Mouse (Mus musculus) left cerebral cortex, postnatal 36 days (tissue): ENCODE measurements around the gene Arpp21. TPM values are rescaled to one million over a fixed set of nuclear protein-coding genes. Genes with fewer than 3 reads are reported as not detected.
A peak's percentile ranks its signal among the peaks of the same experiment; 100 is the strongest.

Experiments used
- DNase-seq, 2 experiments: peaks; one replicate each; pipeline ENCODE4 v3.0.0; 2021 to 2022; ENCODE audit warnings: low spot score in 2 of 2, mixed read lengths in 1 of 2
- intact Hi-C: fragments of 180-260 bp; cut with DNase I; formaldehyde crosslinking; loops from one replicate; pipeline ENCODE4 v1.15.1; 2025
- total RNA-seq, 2 experiments: library from RNA; stranded (reverse); gene quantifications; 2 replicates each; pipeline ENCODE4 v1.2.3; 2021

The Arpp21 gene
- total RNA-seq, 2 experiments from 2014 or later: 699 to 858 TPM

DNA sequence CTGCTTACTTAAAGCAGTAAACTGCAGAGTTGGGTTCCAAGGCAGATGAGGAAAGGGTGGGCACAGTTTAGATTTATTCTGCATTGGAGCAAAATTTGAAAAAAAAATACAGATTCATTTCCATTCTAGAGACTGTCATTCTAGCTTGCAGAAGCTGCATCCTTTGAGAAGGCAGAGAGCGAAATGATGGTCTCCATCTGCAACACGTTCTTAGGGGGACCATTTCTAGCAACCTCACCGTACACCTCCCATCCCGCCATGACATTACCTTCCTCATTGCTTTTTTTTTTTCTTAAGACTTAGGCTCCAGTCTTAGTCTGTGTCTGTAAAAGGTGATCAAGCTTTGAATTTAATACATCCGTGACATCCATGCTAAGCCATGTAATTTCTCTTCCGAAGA is 2.4 kb downstream of the Arpp21 start:
- no peak for DNase-seq
- intact Hi-C loops: loop anchor here (5.0 to 10.0 kb wide), 4 partner anchors 46 to 1414 kb away; no protein-coding TSS in a partner anchor

DNA sequence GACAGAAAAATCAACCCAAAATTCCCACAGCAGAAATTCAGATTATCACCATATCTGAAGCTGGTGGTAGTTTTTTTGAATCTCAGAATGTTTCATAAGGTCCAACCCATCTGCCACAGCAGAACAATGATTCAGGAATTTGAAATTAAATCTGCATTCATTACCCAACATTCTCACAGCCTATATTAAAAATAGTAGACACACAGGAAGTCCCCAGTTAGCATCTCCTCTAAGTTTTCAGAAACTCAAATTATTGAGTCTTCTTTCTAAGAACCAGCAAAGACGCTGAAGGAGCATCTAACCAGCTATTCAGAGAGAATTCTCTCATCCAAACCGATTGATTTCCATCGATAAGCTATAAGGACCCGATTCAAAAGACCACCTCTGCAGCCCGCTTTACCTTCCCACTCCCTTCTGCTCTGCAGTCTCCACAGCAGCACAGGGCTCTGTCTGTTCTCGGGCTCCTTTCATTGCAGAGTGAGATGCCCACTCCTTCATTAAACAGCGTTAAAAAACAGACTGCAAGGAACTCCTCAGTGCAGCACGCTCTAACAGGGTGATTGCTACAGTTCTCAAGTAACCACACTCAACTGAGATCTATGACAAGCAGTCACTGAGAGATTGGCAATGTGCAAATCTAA is 3.7 kb downstream of the Arpp21 start:
- no peak for DNase-seq
- intact Hi-C loops: loop anchor here (5.0 to 10.0 kb wide), 4 partner anchors 45 to 1415 kb away; no protein-coding TSS in a partner anchor

DNA sequence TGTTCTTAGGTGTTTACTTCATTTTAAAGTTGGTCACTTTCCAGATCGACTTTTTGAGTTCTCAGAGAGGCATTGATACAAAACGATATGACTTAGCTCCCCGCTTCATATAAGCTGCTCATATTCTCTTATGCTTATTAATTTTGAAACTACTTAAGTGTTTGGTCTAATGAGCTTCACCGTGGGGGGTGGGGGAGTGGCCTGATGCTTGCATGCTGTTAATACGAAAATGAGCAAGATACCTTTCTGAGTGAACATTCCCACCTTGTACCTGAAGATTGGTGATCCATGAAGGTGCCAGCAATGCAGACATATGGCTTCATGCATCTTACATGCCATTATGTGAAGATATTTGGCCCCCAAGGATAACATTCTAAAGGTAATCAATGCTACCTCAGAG is 4.4 kb downstream of the Arpp21 start:
- intact Hi-C loops: loop anchor here (5.0 to 10.0 kb wide), 4 partner anchors 44 to 1416 kb away; no protein-coding TSS in a partner anchor
- DNase-seq: no peak

DNA sequence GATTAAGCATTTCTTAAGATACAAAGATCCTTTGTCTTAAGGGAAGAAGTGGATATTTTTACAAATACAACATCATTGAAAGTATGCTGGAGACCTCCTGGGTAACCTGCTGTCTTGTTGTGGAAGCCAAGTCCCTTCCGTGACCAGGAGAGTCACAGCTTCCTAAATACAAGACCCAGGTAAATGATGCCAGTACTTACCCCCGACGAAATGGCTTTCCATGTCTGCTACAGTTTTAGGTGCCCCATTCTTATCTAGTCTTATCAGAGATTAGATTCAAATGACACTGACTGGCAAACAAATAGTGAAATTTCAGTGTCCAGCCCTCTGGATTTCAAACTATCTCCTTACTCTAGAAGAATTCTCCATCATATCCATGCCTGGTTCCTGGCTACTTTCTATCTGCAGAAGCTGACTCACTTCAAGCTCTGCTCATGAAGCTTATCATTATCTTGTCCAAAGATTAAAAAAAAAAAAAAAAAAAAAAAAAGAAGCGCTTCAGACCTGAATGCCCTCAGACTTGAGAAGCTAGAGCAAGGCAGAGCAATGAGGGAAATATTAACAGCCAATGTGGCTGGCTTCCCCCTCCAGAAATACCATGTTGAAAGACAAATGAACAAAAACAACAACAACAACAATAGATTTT is 4.9 kb downstream of the Arpp21 start:
- intact Hi-C loops: loop anchor here (5.0 to 10.0 kb wide), 4 partner anchors 44 to 1416 kb away; no protein-coding TSS in a partner anchor
- DNase-seq: no peak

DNA sequence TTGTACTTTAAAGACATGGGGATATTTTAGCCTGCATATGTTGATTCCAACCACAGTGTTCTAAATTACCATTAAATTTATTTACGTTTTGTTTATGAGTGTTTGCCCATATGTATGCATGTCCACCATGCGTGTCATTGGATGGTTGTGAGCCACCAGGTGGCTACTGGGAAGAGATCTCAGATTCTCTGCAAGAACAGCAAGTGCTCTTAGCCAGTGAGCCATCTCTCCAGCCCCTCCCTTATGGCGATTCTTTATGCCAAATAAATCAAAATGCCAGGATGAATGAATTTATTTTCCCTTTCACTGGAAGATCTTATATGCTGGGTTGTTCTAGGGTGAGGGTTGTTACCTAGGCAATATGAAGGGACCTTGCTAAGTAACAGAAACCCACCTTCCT is 7.3 kb downstream of the Arpp21 start:
- DNase-seq: no peak
- intact Hi-C loops: no loop called here

DNA sequence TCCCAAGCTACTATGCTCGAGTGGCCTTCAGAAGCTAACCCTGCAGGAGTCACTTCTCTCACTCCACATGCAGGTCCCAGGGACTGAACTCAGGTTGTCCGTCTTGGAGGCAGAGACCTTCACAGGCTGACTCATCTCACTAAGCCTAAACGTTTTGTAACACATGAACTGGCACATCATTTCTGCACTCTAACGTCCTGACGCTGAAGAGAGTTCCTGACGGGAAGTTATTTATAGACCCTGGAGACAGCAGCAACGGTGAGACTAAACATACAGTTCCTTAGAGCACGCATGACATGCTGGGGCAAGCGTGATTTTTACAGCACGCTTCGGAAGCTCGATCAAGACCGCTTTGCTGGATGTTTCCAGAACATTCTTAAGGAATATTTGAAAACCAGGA is 8.6 kb downstream of the Arpp21 start:
- intact Hi-C loops: no loop called here

DNA sequence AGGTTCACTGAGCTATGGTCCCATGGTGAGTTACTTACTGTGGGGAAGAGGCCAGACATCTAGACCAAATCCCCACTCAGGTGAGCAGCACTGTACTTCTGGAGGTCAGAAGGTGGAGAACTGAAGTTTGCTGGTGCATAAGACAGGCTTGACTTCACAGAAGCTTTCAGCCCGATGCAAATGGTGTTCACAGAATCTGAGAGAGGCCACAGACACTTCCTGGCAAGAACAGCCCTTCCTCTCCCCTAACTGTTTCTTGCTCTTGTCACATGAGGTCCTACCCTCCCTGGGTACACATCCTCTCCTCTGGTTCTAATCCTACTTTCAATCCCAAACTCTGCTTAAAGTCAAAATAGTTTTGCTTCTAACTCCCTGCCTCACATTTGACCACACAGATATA is 9.2 kb downstream of the Arpp21 start:
- no peak for DNase-seq
- intact Hi-C loops: no loop called here

More for the DNA sequence above, 8.6 kb downstream of the Arpp21 start:
- DNase-seq: no peak

DNA sequence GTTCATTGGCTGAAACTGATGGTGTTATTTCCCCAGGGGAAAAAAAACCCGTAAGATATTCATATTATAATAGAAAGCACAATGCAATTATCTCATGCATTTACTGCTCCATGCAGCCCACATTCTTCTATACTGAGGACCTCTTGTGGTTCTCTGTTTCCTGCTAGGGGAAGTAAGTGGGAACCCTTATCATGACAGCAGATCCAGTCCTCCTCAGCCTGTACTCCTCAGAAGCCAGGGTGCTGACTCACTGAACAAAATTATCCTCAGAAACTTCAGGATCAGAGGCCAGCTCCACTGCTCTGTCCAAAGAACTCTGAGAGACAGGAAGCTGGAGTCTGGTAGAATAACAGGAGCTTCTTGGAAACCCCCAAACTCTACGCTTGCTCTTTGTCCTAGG is 10.7 kb downstream of the Arpp21 start:
- intact Hi-C loops: no loop called here
- no peak for DNase-seq

DNA sequence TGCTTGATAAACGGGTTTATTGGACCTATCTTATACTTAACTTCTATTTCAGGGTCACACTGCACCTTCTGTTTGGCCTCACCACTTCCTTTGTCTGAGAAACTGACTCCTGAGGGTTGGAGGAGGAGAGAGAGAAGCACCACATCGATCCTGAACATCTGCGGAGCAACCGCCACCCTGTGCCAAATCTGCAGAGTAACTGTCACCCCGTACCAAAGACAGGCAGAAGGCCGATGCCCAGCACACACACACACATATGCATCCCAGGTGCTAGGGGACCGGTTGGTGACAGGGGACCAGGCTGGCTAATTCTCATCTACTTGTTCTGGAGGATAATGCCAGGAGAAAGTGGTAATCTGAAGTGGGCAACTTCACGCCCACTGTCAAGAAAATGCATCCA is 16.4 kb downstream of the Arpp21 start:
- DNase-seq: no peak
- intact Hi-C loops: no loop called here

DNA sequence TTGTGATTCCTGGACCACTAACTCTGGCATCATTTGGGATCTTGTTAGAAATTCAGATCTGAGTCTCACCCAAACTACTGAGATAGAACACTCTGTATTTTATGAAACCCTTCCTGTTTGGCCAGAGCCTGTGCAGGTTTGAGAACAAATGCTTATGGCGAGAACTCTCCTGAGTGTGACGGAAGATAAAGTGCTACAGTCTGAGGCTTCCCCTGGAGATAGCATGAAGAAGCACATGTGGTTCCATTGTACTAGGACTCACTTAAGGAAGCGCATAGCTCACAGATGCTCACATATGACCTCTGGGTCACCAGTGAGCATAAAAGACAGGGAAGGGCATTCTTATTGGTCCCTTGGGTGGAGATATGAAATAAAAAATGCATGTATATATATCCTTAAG is 17.5 kb downstream of the Arpp21 start:
- intact Hi-C loops: no loop called here
- DNase-seq: no peak

DNA sequence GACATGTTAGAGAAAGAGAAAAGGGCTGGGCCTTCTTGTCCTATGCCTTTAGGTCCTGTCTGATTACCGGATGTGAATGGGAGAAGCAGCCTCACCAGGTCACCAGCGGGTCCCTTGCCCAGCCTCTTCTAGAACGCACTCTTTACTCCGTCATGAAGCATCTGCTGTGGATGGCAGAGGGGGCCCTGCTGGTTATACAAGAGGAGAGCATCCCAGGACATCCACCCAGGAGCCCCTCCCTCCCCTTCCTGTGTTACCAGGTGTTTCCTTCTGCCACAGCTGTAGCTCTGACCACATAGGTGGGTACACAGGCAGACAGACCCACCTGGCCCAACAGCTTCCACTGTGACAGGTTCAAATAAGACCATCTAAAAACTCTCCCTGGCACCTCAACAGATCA is 18.6 kb downstream of the Arpp21 start:
- no peak for DNase-seq
- intact Hi-C loops: no loop called here

DNA sequence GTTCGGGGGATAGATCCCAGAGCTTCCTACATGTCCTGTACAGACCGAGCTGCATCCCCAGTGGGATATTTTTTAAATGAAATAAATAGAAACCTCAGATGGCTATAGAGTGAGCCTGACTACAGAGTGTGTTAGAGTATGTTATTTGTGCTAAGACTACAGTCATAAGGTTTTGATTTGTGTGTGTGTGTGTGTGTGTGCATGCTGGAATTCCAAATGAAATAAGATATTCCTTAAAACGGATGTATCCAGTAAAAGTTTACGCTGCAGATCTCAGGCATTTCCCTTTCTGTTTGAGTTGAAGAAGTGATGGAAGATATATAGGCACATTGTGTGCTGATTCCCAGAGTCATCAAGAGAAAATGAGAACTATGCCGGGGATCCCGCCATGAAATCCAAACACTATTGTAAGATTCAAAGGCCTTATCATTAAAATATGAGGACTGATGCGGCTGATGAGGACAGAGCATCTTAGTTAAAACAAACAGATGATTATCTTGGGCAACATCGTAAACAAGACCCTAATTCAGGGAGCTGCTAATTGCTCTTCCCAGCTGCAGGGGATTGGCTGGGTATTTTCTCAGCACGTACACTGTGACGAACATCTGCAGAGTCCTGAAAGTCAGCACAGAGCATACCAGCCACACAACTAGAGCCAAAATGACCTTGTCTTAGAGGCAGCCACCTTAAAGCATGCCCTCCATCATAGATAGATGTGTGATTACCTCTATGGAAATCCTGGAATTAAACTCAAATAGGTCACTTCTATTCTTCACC is 20.5 kb downstream of the Arpp21 start:
- DNase-seq: no peak
- intact Hi-C loops: no loop called here

DNA sequence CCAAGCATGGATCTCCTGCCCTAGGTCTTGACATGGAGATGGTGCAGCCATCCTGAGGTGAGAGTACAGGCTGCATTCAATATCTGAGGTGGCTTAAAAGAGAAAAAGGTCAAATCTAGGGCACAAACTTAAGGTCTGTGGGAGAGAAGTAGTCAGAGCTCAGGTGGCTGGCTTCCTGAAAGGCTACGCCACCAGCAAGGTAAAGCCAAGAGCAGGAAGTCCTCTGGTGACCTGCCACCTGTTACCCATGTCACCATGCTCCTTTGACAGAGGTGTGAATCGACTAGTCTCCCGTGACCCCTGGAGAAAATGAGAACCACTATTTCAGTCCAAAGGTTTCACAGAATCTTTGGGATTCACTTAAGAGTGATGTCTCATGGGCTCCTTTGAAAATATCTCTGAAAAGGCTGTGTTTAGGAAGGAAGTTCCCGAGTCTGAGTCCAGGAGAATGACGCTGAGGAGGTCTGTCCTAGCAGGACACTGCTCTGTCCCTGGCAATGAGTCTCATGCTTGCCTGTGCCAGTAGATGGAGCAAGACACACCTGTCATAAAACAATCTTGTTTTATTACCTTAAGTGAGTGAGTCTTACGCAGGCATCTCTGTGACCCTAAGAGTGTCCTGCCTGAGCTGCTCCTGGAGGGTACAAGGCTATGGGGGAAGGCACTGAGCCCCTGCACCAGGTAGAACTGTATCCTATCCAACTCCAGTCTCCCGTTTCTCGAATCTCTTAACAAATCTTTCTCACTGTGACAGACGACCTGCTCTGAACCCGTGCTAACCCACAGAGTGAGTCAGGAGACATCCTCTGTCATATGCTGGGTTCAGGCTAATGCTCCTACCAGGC is 22.1 kb downstream of the Arpp21 start:
- DNase-seq: no peak

DNA sequence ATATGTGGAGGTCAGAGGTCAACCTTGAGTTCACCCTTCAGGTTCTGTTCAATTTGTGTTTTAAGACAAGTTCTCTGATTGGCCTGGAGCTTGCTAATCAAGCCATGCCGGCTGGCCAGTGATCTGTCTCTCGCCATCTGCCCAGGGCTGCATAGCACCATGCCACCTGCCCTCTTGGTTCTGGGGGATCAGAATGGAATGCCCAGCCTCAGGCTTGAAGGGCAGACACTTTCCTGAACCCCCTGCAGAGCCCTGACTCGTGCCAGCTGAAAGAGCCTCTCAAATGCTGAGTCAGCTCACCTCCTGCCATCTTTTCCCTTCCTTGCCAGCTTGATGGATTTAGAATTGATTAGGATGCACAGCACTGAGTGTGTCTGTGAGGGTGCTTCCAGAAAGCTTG is 25.9 kb downstream of the Arpp21 start:
- intact Hi-C loops: no loop called here
- DNase-seq: no peak

More for the DNA sequence above, 22.1 kb downstream of the Arpp21 start:
- intact Hi-C loops: no loop called here

DNA sequence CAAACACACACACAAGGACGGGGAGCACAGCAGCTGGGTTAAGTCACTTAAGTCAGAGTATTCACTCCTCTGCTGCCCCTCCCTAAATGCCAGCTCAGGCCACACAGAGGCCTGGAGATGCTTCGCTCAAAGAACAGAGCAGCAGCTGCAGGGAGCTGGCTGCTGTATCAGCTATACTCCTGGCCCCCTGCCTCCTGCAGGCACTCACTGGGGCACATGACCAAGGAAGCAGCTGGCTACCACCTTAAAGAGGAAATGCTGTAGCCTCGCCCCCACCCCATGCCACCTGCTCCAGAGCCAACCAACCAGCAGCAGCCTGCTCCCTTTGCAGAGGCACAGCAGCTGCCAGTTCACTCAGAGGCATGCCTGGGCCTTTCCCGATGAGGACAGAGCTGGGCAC is 28.0 kb downstream of the Arpp21 start:
- intact Hi-C loops: no loop called here
- peak; percentile 76 for DNase-seq

DNA sequence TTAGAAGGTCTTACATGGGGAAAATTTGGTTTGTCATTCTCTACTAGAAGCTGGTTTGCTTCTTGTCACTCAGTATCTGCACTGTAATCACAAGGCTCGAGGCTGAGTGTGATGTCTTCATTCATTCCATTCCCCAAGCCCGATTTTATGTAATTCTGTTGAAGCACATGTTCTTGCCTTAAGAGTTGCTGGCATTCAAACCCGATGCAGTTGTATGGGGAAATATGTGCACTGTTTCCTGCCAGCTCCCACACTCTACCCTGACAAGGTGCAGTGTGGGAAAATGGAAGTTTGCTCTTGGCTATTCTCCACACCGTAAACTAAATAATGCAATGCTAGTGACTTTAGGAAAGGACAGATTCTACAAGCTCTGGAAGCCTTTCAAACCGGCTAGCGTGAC is 37.4 kb downstream of the Arpp21 start:
- no peak for DNase-seq
- intact Hi-C loops: no loop called here

DNA sequence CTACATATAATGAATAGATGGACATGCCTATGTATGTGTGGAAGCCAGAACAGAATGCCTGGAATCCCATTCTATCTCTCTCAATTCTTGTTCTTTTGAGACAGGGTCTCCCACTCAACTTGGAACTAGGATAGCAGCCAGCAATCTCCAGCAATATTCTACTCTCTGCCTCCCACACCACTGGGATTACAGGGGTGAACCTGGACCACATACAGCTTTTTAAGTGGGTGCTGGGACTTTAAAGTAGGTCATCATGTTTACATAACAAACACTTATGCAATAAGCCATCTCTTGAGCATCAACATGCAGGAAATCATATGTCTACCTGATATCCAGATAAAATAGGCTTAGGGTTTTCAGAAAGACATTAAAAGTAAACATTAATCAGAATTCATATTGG is 41.7 kb downstream of the Arpp21 start:
- no peak for DNase-seq
- intact Hi-C loops: no loop called here

DNA sequence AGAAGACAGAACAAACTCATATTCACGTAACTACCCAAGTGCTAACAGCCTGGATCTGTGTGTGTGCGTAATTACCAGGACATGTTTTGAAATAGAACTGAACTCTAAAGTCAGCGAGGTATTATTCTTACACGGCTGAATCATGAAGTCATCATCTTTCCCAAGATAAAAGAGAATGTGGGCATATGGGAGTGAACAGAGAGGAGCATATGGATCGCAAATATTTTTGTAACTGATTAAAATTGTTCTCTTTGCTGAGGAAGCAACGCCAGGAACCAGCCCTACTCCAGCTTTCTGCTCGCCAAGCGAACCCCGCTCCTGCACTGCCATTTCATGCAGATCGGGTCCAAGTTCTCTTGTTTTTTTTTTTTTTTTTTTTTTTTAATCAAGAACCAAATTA is 46.3 kb downstream of the Arpp21 start:
- intact Hi-C loops: loop anchor here (5.0 kb wide), 1 partner anchor 43 kb away; no protein-coding TSS in a partner anchor
- peak in 1 of 2 experiments; percentile 58 for DNase-seq

DNA sequence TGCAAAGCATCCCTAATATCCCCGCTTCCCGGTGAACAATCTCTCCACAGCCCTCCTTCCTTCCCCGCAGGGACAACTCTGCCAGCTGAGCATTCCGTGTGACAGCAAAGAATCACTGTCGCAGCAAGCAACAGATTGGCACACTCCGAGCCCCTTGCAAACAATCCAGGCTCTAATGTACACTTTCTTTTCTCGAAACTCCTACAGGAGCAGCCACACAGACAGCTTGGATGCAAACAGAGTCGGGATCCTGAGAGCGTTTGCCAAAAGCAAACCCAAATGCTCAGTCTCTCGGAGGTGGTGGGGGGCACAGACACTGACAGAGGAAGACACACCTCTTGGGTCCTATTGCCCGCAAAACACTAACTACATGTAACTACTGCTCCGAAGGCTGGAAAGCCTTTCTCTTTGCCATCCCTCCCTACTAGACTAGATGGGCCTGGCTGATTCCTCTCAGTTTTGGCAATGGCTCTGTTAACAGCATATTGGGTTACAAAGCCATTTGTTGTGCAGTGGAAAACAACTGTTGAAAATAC is 47.3 kb downstream of the Arpp21 start:
- peak in 1 of 2 experiments; percentile 61 for DNase-seq

More for the DNA sequence above, 47.3 kb downstream of the Arpp21 start:
- intact Hi-C loops: loop anchor here (5.0 kb wide), 1 partner anchor 44 kb away; no protein-coding TSS in a partner anchor
